Mouse (Mus musculus) G1E (cell line): ENCODE measurements around the gene Dmd.

Experiments used
- CTCF ChIP-seq: IDR thresholded peaks from 2 replicates; pipeline ENCODE4 v1.5.1; 2012; ENCODE audit warnings: low read depth, low read length, inconsistent platforms, mixed read lengths
- POLR2AphosphoS5 ChIP-seq: IDR thresholded peaks from 2 replicates; pipeline ENCODE4 v1.6.1; 2012; ENCODE audit warnings: low read depth, low read length, inconsistent platforms; ENCODE audit not compliant: insufficient replicate concordance

GRCm38 (mm10) chrX:83220563-83220962, 271.9 kb downstream of the Dmd start:
- TF ChIP-seq CTCF (no peak), POLR2AphosphoS5 (no peak)
